Mouse (Mus musculus) heart, postnatal 4 days (tissue): ENCODE measurements around the gene Itga9. TPM values are rescaled to one million over a fixed set of nuclear protein-coding genes. Genes with fewer than 3 reads are reported as not detected.

Source experiments
- total RNA-seq, 2 experiments: library from RNA; stranded (reverse); gene quantifications; 2 replicates each; pipeline ENCODE4 v1.2.3; 2021

Gene Itga9
- total RNA-seq, 2 experiments from 2014 or later, result 99.6 to 116 TPM

Other genes starting within 250 kb of the Itga9 start
- gene Eomes, start 128.5 kb upstream of the Itga9 start, total RNA-seq, result not detected
- 100 to 1,000 TPM; 144 to 146 TPM for gene Golga4, start 100.4 kb upstream of the Itga9 start, total RNA-seq